Mouse (Mus musculus) megakaryocyte, embryonic 14.5 days (primary cell): ENCODE data around the gene Aqp9.

Experiments
- FLI1 ChIP-seq: IDR thresholded peaks from 2 replicates; pipeline ENCODE4 v1.6.1; 2012; ENCODE audit warnings: low read length, inconsistent platforms, mixed read lengths
- GATA1 ChIP-seq: IDR thresholded peaks from 3 replicates; pipeline ENCODE4 v1.6.1; 2012; ENCODE audit warnings: mixed read lengths, low read length, inconsistent platforms, borderline replicate concordance

GRCm38 (mm10) chr9:71165510-71165909 lies 3.0 kb downstream of the Aqp9 start:
- TF ChIP-seq GATA1 (no peak), FLI1 (no peak)
